Mouse (Mus musculus): ENCODE data around the gene Ankrd9. TPM values are rescaled to one million over a fixed set of nuclear protein-coding genes. Genes with fewer than 3 reads are reported as not detected.

The Ankrd9 gene
- 0.15 TPM for polyA plus RNA-seq (2014; fragmentation: Illumina TruSeq; extraction: RNeasy Lipid Tissue Mini Kit (QIAGEN cat#74804); ENCODE audit: low replicate concordance)

GRCm38 (mm10) chr12:110978607-110979406, at the start of gene Ankrd9:
Gene Ankrd9, minus strand, starts transcription at chr12:110979040.

Other genes starting within 250 kb of the Ankrd9 start
- 44.0 TPM for gene Wdr20, start 241.1 kb downstream of the Ankrd9 start, polyA plus RNA-seq (2014; fragmentation: Illumina TruSeq; extraction: RNeasy Lipid Tissue Mini Kit (QIAGEN cat#74804); ENCODE audit: low replicate concordance)
- gene Mok, start 138.1 kb downstream of the Ankrd9 start, polyA plus RNA-seq (2014; fragmentation: Illumina TruSeq; extraction: RNeasy Lipid Tissue Mini Kit (QIAGEN cat#74804); ENCODE audit: low replicate concordance): not detected
- gene Zfp839, start 128.8 kb downstream of the Ankrd9 start, polyA plus RNA-seq (2014; fragmentation: Illumina TruSeq; extraction: RNeasy Lipid Tissue Mini Kit (QIAGEN cat#74804); ENCODE audit: low replicate concordance): 2.3 TPM
- gene Cinp, start 89.9 kb downstream of the Ankrd9 start, polyA plus RNA-seq (2014; fragmentation: Illumina TruSeq; extraction: RNeasy Lipid Tissue Mini Kit (QIAGEN cat#74804); ENCODE audit: low replicate concordance): 19.1 TPM
- 1.6 TPM for gene Tecpr2, start 89.8 kb downstream of the Ankrd9 start, polyA plus RNA-seq (2014; fragmentation: Illumina TruSeq; extraction: RNeasy Lipid Tissue Mini Kit (QIAGEN cat#74804); ENCODE audit: low replicate concordance)
- 28.1 TPM for gene Rcor1, start 60.3 kb upstream of the Ankrd9 start, polyA plus RNA-seq (2014; fragmentation: Illumina TruSeq; extraction: RNeasy Lipid Tissue Mini Kit (QIAGEN cat#74804); ENCODE audit: low replicate concordance)
- 8.5 TPM for gene Traf3, start 187.3 kb upstream of the Ankrd9 start, polyA plus RNA-seq (2014; fragmentation: Illumina TruSeq; extraction: RNeasy Lipid Tissue Mini Kit (QIAGEN cat#74804); ENCODE audit: low replicate concordance)
- gene 4930595D18Rik, start 205.5 kb upstream of the Ankrd9 start, polyA plus RNA-seq (2014; fragmentation: Illumina TruSeq; extraction: RNeasy Lipid Tissue Mini Kit (QIAGEN cat#74804); ENCODE audit: low replicate concordance): not detected